Comparison of ENCODE assay signal across 8 mouse cellular contexts in the genomic region with DNA sequence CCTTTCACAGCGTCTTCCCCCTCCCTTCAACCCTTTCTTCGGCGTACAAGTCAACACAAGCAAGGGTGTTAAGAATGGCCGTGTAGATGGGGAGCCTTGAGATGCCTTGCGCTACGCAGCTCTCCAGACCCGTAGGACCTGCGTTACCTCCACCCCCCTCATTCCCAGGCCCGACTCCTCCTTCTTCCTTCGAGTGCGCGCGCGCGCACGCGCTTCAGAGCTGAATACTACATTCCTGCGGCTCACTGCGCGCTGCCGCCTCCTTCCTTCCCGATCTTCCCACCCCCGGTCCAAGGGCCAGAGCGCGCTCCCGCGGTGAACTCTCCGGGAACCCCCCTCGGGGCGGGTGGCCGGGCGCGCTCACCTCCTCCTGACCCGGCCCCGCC. TPM values are rescaled to one million over a fixed set of nuclear protein-coding genes. Genes with fewer than 3 reads are reported as not detected.
DNase-seq lines count a peak whose midpoint lies in the region; ATAC-seq and TF ChIP-seq lines count a peak whose summit lies in the region.

No protein-coding gene starts in this region.

- WGBS in heart, embryonic 13.5 days, result under 1% methylated on average over 35 of the region's 35 CpGs
- under 1% methylated on average over 24 of the region's 35 CpGs for WGBS in kidney, postnatal 0 days
- WGBS in liver, embryonic 12.5 days (ENCODE audit: insufficient replicate concordance), result under 1% methylated on average over 35 of the region's 35 CpGs
- WGBS in stomach, embryonic 16.5 days, result under 1% methylated on average over 35 of the region's 35 CpGs

- H3K27ac ChIP-seq in bone marrow macrophage, adult 2 months (ENCODE audit: insufficient read depth, low read depth, low read length), result peak overlapping the region; percentile 24
- H3K27ac ChIP-seq in heart, embryonic 13.5 days (replicated peaks), result peak overlapping the region; percentile 97
- peak overlapping the region; percentile 96 for H3K27ac ChIP-seq in kidney, postnatal 0 days
- peak overlapping the region; percentile 75 for H3K27ac ChIP-seq in liver, embryonic 12.5 days
- H3K27ac ChIP-seq in stomach, embryonic 16.5 days (ENCODE audit: low read length), result peak overlapping the region; percentile 99

- DNase-seq in CD4-positive, CD25-positive, alpha-beta regulatory T cell, adult 2 months (ENCODE audit: low read depth, low spot score), result peak; percentile 87
- DNase-seq in fat pad, adult 2 months (ENCODE audit: extremely low read depth, low read depth, low spot score), result peak; percentile 51
- peak; percentile 98 for DNase-seq in kidney, postnatal 0 days (ENCODE audit: low spot score)
- peak; percentile 66 to 71 for DNase-seq in natural killer cell, adult 2 months (ENCODE audit: low spot score in 2 of 2)

- peak overlapping the region; percentile 84 for H3K9ac ChIP-seq in heart, embryonic 13.5 days
- peak overlapping the region; percentile 72 for H3K9ac ChIP-seq in kidney, postnatal 0 days (ENCODE audit: low read depth, low read length)
- peak overlapping the region; percentile 49; the same call in 1 of the 2 replicates for H3K9ac ChIP-seq in liver, embryonic 12.5 days
- peak overlapping the region; percentile 88 for H3K9ac ChIP-seq in stomach, embryonic 16.5 days (ENCODE audit: low read length)

- peak overlapping the region; percentile 73 for H3K4me3 ChIP-seq in bone marrow macrophage, adult 2 months (ENCODE audit: insufficient read depth, low read length)
- H3K4me3 ChIP-seq in heart, embryonic 13.5 days, result peak overlapping the region; percentile 68
- peak overlapping the region; percentile 71 for H3K4me3 ChIP-seq in kidney, postnatal 0 days (replicated peaks; ENCODE audit: low read depth, low read length)
- H3K4me3 ChIP-seq in liver, embryonic 12.5 days, result peak overlapping the region; percentile 59
- peak overlapping the region; percentile 67 for H3K4me3 ChIP-seq in stomach, embryonic 16.5 days (replicated peaks; ENCODE audit: low read length)

- ATAC-seq in heart, embryonic 13.5 days (ENCODE audit: extremely low read depth, insufficient number of reproducible peaks, low FRiP score, low TSS enrichment), result peak; percentile 42
- peak; percentile 80 for ATAC-seq in kidney, postnatal 0 days (replicated peaks; ENCODE audit: low FRiP score, low read depth)
- ATAC-seq in liver, embryonic 12.5 days, result peak; percentile 9; the same call in 1 of the 2 replicates
- peak; percentile 78 for ATAC-seq in stomach, embryonic 16.5 days (ENCODE audit: insufficient read depth, low FRiP score)

- H3K4me2 ChIP-seq in heart, embryonic 13.5 days, result peak overlapping the region; percentile 96
- H3K4me2 ChIP-seq in kidney, postnatal 0 days (ENCODE audit: low read length), result peak overlapping the region; percentile 88
- H3K4me2 ChIP-seq in liver, embryonic 12.5 days, result peak overlapping the region; percentile 91
- peak overlapping the region; percentile 69 for H3K4me2 ChIP-seq in stomach, embryonic 16.5 days (ENCODE audit: low read depth, low read length)

- H3K36me3 ChIP-seq in heart, embryonic 13.5 days, result 0 out of 2 replicates have a peak, but pooled peaks cover 3% of the 10 kb centered on the region
- no peaks in the 10 kb centered on the region for H3K36me3 ChIP-seq in kidney, postnatal 0 days (ENCODE audit: insufficient read depth, low read length)
- H3K36me3 ChIP-seq in liver, embryonic 12.5 days, result no peaks in the 10 kb centered on the region
- H3K36me3 ChIP-seq in stomach, embryonic 16.5 days (ENCODE audit: control insufficient read depth, insufficient read depth, low read length), result no peaks in the 10 kb centered on the region

- no peak for TF ChIP-seq CTCF in bone marrow macrophage, adult 2 months (IDR thresholded peaks at IDR 0.05; ENCODE audit: low read depth, low read length)
- no peak for TF ChIP-seq CTCF in kidney, postnatal 0 days (IDR thresholded peaks at IDR 0.05; ENCODE audit: low read depth)

- H3K4me1 ChIP-seq in bone marrow macrophage, adult 2 months (ENCODE audit: control insufficient read depth, insufficient read depth, low read length), result peaks cover 22% of the 10 kb centered on the region
- H3K4me1 ChIP-seq in heart, embryonic 13.5 days, result peaks cover 64% of the 10 kb centered on the region
- H3K4me1 ChIP-seq in kidney, postnatal 0 days (replicated peaks; ENCODE audit: insufficient read depth, low read length), result peaks cover 45% of the 10 kb centered on the region
- H3K4me1 ChIP-seq in liver, embryonic 12.5 days, result peaks cover 70% of the 10 kb centered on the region
- H3K4me1 ChIP-seq in stomach, embryonic 16.5 days (ENCODE audit: control insufficient read depth, insufficient read depth, low read length), result peaks cover 59% of the 10 kb centered on the region

- H3K27me3 ChIP-seq in heart, embryonic 13.5 days (replicated peaks), result peaks cover 84% of the 10 kb centered on the region
- no peaks in the 10 kb centered on the region for H3K27me3 ChIP-seq in kidney, postnatal 0 days (ENCODE audit: insufficient read depth, low read length)
- peaks cover 100% of the 10 kb centered on the region for H3K27me3 ChIP-seq in liver, embryonic 12.5 days (replicated peaks)
- no peaks in the 10 kb centered on the region for H3K27me3 ChIP-seq in stomach, embryonic 16.5 days (ENCODE audit: control insufficient read depth, insufficient read depth, low read length)

- H3K9me3 ChIP-seq in heart, embryonic 13.5 days, result no peaks in the 10 kb centered on the region
- H3K9me3 ChIP-seq in kidney, postnatal 0 days (replicated peaks; ENCODE audit: low read length), result no peaks in the 10 kb centered on the region
- H3K9me3 ChIP-seq in liver, embryonic 12.5 days (replicated peaks), result no peaks in the 10 kb centered on the region
- no peaks in the 10 kb centered on the region for H3K9me3 ChIP-seq in stomach, embryonic 16.5 days (replicated peaks; ENCODE audit: control insufficient read depth, low read length)

- TF ChIP-seq POLR2A in bone marrow macrophage, adult 2 months (IDR thresholded peaks at IDR 0.05; ENCODE audit: borderline replicate concordance, low read depth, low read length), result no peak

RNA-seq across cellular contexts. Expression of a gene that starts 10.5 kb away (rescaled TPM):
- 29.8 and 30.4 TPM in 2 replicates for polyA plus RNA-seq in bone marrow macrophage, adult 2 months (2012; ENCODE audit: insufficient read depth, insufficient read length, missing spikeins)
- polyA plus RNA-seq in heart, embryonic 13.5 days (2015; fragmentation: Nextera tagmentation; extraction: Ambion mirVana), result 9.0 and 9.1 TPM in 2 replicates
- polyA plus RNA-seq in kidney, postnatal 0 days (2015; fragmentation: Nextera tagmentation; extraction: Ambion mirVana), result 23.2 and 23.5 TPM in 2 replicates
- polyA plus RNA-seq in liver, embryonic 12.5 days (2016; fragmentation: Nextera tagmentation; extraction: Ambion mirVana), result 4.4 and 4.9 TPM in 2 replicates
- 41.2 and 48.6 TPM in 2 replicates for polyA plus RNA-seq in stomach, embryonic 16.5 days (2015; fragmentation: Nextera tagmentation; extraction: Ambion mirVana)

RNA-seq across cellular contexts. Expression of a gene that starts 15.1 kb away (rescaled TPM):
- polyA plus RNA-seq in bone marrow macrophage, adult 2 months (2012; ENCODE audit: insufficient read depth, insufficient read length, missing spikeins), result 32.3 and 35.8 TPM in 2 replicates
- 0.46 and 0.78 TPM in 2 replicates for polyA plus RNA-seq in heart, embryonic 13.5 days (2015; fragmentation: Nextera tagmentation; extraction: Ambion mirVana)
- 0.69 and 1.2 TPM in 2 replicates for polyA plus RNA-seq in kidney, postnatal 0 days (2015; fragmentation: Nextera tagmentation; extraction: Ambion mirVana)
- 6.4 and 8.9 TPM in 2 replicates for polyA plus RNA-seq in liver, embryonic 12.5 days (2016; fragmentation: Nextera tagmentation; extraction: Ambion mirVana)
- 5.6 and 6.3 TPM in 2 replicates for polyA plus RNA-seq in stomach, embryonic 16.5 days (2015; fragmentation: Nextera tagmentation; extraction: Ambion mirVana)

RNA-seq across cellular contexts. Expression of a gene that starts 23.5 kb away (rescaled TPM):
- not detected in 2 replicates for polyA plus RNA-seq in bone marrow macrophage, adult 2 months (2012; ENCODE audit: insufficient read depth, insufficient read length, missing spikeins)
- polyA plus RNA-seq in heart, embryonic 13.5 days (2015; fragmentation: Nextera tagmentation; extraction: Ambion mirVana), result not detected in 2 replicates
- polyA plus RNA-seq in kidney, postnatal 0 days (2015; fragmentation: Nextera tagmentation; extraction: Ambion mirVana), result 0.23 and 0.38 TPM in 2 replicates
- polyA plus RNA-seq in liver, embryonic 12.5 days (2016; fragmentation: Nextera tagmentation; extraction: Ambion mirVana), result not detected in 2 replicates
- 0.16 and 0.28 TPM in 2 replicates for polyA plus RNA-seq in stomach, embryonic 16.5 days (2015; fragmentation: Nextera tagmentation; extraction: Ambion mirVana)

RNA-seq across cellular contexts. Expression of a gene that starts 32.4 kb away (rescaled TPM):
- 71.6 and 78.4 TPM in 2 replicates for polyA plus RNA-seq in bone marrow macrophage, adult 2 months (2012; ENCODE audit: insufficient read depth, insufficient read length, missing spikeins)
- 46.1 and 46.7 TPM in 2 replicates for polyA plus RNA-seq in heart, embryonic 13.5 days (2015; fragmentation: Nextera tagmentation; extraction: Ambion mirVana)
- polyA plus RNA-seq in kidney, postnatal 0 days (2015; fragmentation: Nextera tagmentation; extraction: Ambion mirVana), result 68.2 and 73.2 TPM in 2 replicates
- polyA plus RNA-seq in liver, embryonic 12.5 days (2016; fragmentation: Nextera tagmentation; extraction: Ambion mirVana), result 40.8 and 41.6 TPM in 2 replicates
- polyA plus RNA-seq in stomach, embryonic 16.5 days (2015; fragmentation: Nextera tagmentation; extraction: Ambion mirVana), result 71.5 and 83.5 TPM in 2 replicates

RNA-seq across cellular contexts. Expression of a gene that starts 42.3 kb away (rescaled TPM):
- polyA plus RNA-seq in bone marrow macrophage, adult 2 months (2012; ENCODE audit: insufficient read depth, insufficient read length, missing spikeins), result 60.4 and 60.5 TPM in 2 replicates
- polyA plus RNA-seq in heart, embryonic 13.5 days (2015; fragmentation: Nextera tagmentation; extraction: Ambion mirVana), result 33.4 and 41.6 TPM in 2 replicates
- 142 TPM in 2 replicates for polyA plus RNA-seq in kidney, postnatal 0 days (2015; fragmentation: Nextera tagmentation; extraction: Ambion mirVana)
- polyA plus RNA-seq in liver, embryonic 12.5 days (2016; fragmentation: Nextera tagmentation; extraction: Ambion mirVana), result 21.9 and 26.6 TPM in 2 replicates
- 47.3 and 50.9 TPM in 2 replicates for polyA plus RNA-seq in stomach, embryonic 16.5 days (2015; fragmentation: Nextera tagmentation; extraction: Ambion mirVana)

Comparison
In these comparisons a context has a peak if more than half of its experiments do, and no peak if none do; other contexts are left out.
1. Peak in every context shown above with its lines: DNase-seq, ATAC-seq, H3K4me3 ChIP-seq and H3K27ac ChIP-seq.
2. H3K27ac ChIP-seq: peak in every context shown above with its lines; median percentile 99 in stomach, embryonic 16.5 days; 97 in heart, embryonic 13.5 days; 96 in kidney, postnatal 0 days; 75 in liver, embryonic 12.5 days; 24 in bone marrow macrophage, adult 2 months.
3. ATAC-seq: peak in every context shown above with its lines; median percentile 80 in kidney, postnatal 0 days; 78 in stomach, embryonic 16.5 days; 42 in heart, embryonic 13.5 days; 9 in liver, embryonic 12.5 days.